Mouse (Mus musculus): ENCODE measurements around the gene Shq1. TPM values are rescaled to one million over a fixed set of nuclear protein-coding genes. Genes with fewer than 3 reads are reported as not detected.

The Shq1 gene
- polyA plus RNA-seq, 1 experiment from 2014 or later: 10.6 TPM

DNA sequence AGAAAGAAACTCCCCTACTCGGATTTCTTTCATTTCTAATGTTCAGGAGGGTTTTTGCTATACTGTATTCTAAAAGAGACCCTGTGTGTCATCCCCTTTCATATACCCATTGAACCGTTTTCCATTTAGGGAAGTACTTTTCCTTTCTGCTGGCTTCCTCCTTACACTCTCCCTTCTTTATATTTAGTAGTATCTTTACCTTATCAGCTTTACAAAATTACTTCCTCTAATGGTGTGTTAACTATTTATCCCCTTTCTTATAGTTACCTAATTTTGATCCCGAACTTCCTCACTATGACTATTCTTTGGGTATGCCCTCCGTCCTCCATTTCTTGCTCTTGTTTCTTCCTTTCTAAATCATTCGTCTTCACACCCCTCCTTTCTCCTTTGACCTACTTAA is 84.2 kb downstream of the Shq1 start:
- no peaks in the 10 kb centered on the region for H3K4me1 ChIP-seq (ENCODE audit: control insufficient read depth, insufficient read depth, low read length)
- H3K27ac ChIP-seq (ENCODE audit: low read depth, low read length): no peak overlapping the region
- H3K36me3 ChIP-seq (ENCODE audit: control insufficient read depth, insufficient read depth, low read length): no peaks in the 10 kb centered on the region
- 80% methylated on average over 5 of the region's 5 CpGs for WGBS (ENCODE audit: insufficient replicate concordance)
- H3K4me3 ChIP-seq (ENCODE audit: low read depth, low read length): no peak overlapping the region
- H3K27me3 ChIP-seq (ENCODE audit: control insufficient read depth, insufficient read depth, low read length): no peaks in the 10 kb centered on the region
- no peaks in the 10 kb centered on the region for H3K9me3 ChIP-seq (replicated peaks; ENCODE audit: control insufficient read depth, low read length)
- ATAC-seq (replicated peaks; ENCODE audit: insufficient number of reproducible peaks, low FRiP score, low TSS enrichment): no peak
- H3K4me2 ChIP-seq: no peak overlapping the region
- no peak overlapping the region for H3K9ac ChIP-seq (ENCODE audit: low read depth, low read length)

DNA sequence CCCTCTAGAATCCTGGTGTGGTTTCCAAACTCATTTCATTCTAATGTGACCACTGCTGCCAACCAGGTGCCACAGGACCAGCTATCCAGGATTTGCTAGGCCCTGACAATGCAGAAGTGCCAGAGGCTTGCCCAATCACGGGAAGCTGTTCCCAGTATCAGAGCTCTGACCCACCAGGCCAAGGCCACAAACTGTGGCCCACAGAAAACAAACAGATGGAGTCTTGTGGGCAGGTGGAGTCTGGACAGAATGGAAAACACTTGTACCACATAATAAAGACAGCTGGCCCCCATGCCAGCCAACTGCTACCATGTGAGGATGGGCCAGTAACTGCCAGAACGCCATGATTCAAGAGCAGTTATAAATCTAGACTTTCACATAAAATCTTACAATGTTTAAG is 89.0 kb downstream of the Shq1 start:
- H3K9me3 ChIP-seq (replicated peaks; ENCODE audit: control insufficient read depth, low read length): no peaks in the 10 kb centered on the region
- H3K4me3 ChIP-seq (ENCODE audit: low read depth, low read length): no peak overlapping the region
- H3K27ac ChIP-seq (ENCODE audit: low read depth, low read length): no peak overlapping the region
- H3K4me2 ChIP-seq: no peak overlapping the region
- H3K36me3 ChIP-seq (ENCODE audit: control insufficient read depth, insufficient read depth, low read length): no peaks in the 10 kb centered on the region
- H3K9ac ChIP-seq (ENCODE audit: low read depth, low read length): no peak overlapping the region
- no peak for ATAC-seq (replicated peaks; ENCODE audit: insufficient number of reproducible peaks, low FRiP score, low TSS enrichment)
- 91% methylated on average over 2 of the region's 2 CpGs for WGBS (ENCODE audit: insufficient replicate concordance)
- H3K27me3 ChIP-seq (ENCODE audit: control insufficient read depth, insufficient read depth, low read length): 0 out of 2 replicates have a peak, but pooled peaks cover 2% of the 10 kb centered on the region
- H3K4me1 ChIP-seq (ENCODE audit: control insufficient read depth, insufficient read depth, low read length): peaks cover 5% of the 10 kb centered on the region; the same call in 1 of the 2 replicates

DNA sequence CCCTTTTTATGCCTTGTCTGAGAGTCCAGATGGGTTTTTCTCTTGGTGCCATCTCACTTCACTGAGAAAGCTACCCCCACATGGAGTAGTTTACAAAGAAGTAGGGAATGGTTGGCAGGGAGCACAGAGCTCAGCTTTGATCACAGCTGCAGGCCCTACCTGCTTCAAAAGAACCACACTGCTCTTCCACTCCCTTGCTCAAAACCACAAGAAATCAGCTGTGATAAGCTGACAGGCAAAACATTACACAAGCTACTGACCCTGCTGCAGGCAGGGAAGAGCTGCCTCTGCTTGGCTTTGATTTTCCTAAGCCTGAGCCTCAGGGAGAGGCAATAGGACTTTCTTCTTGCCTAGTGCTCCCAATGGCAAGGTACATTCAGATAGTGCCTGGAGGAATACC is 89.9 kb downstream of the Shq1 start:
- Histone ChIP-seq H3K4me3 (ENCODE audit: low read depth, low read length) (no peak overlapping the region), H3K4me2 (no peak overlapping the region), H3K4me1 (ENCODE audit: control insufficient read depth, insufficient read depth, low read length) (peaks cover 5% of the 10 kb centered on the region; the same call in 1 of the 2 replicates), H3K27me3 (ENCODE audit: control insufficient read depth, insufficient read depth, low read length) (0 out of 2 replicates have a peak, but pooled peaks cover 2% of the 10 kb centered on the region), H3K36me3 (ENCODE audit: control insufficient read depth, insufficient read depth, low read length) (no peaks in the 10 kb centered on the region), H3K9me3 (replicated peaks; ENCODE audit: control insufficient read depth, low read length) (no peaks in the 10 kb centered on the region), H3K9ac (ENCODE audit: low read depth, low read length) (no peak overlapping the region), H3K27ac (ENCODE audit: low read depth, low read length) (no peak overlapping the region)
- no peak for ATAC-seq (replicated peaks; ENCODE audit: insufficient number of reproducible peaks, low FRiP score, low TSS enrichment)

DNA sequence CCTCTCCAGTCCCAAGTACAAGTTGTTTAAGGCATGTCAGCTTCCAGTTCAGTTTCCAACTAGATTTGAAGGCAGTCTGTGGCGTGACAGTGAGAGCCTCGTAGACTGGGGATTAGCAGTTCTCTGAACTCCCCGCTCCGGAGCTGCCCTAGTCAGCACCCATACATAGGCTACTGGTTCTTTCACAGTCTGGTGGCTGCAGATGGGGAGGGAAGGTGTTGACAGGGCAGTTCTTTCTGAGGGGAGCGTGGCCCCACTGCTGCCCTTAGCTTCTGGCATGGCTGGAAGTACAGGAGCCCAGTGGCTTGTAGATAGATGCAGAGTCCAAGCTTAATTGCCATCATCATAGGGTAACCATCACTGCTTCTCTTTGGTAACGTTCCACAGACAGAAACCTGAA is 93.4 kb downstream of the Shq1 start:
- no peak overlapping the region for H3K9ac ChIP-seq (ENCODE audit: low read depth, low read length)
- no peaks in the 10 kb centered on the region for H3K9me3 ChIP-seq (replicated peaks; ENCODE audit: control insufficient read depth, low read length)
- H3K36me3 ChIP-seq (ENCODE audit: control insufficient read depth, insufficient read depth, low read length): 0 out of 2 replicates have a peak, but pooled peaks cover 2% of the 10 kb centered on the region
- no peak overlapping the region for H3K27ac ChIP-seq (ENCODE audit: low read depth, low read length)
- no peak for ATAC-seq (replicated peaks; ENCODE audit: insufficient number of reproducible peaks, low FRiP score, low TSS enrichment)
- H3K4me1 ChIP-seq (ENCODE audit: control insufficient read depth, insufficient read depth, low read length): peaks cover 5% of the 10 kb centered on the region; the same call in 1 of the 2 replicates
- no peak overlapping the region for H3K4me2 ChIP-seq
- H3K27me3 ChIP-seq (ENCODE audit: control insufficient read depth, insufficient read depth, low read length): 0 out of 2 replicates have a peak, but pooled peaks cover 2% of the 10 kb centered on the region
- WGBS (ENCODE audit: insufficient replicate concordance): 61% methylated on average over 6 of the region's 6 CpGs
- no peak overlapping the region for H3K4me3 ChIP-seq (ENCODE audit: low read depth, low read length)

DNA sequence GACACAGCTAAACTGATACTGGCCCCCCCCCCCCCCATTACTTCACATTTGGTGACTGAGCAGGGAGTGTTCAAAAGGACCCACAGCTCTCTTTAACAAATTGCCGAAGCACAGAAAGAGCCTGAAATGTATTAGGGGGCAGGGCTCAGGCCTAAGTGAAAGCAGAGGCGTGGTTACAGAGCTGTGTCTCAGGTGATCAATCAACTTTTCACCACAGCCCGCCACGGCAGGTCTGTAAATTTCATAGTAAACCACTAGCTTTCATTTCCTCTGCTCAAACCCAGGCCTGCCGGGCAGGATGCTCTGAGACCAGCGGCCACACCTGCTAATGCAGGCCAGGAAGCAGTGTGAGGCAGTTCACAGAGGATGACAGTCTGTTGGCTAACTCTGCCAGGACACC is 94.8 kb downstream of the Shq1 start:
- ATAC-seq (replicated peaks; ENCODE audit: insufficient number of reproducible peaks, low FRiP score, low TSS enrichment): no peak
- no peak overlapping the region for H3K9ac ChIP-seq (ENCODE audit: low read depth, low read length)
- 0 out of 2 replicates have a peak, but pooled peaks cover 1% of the 10 kb centered on the region for H3K27me3 ChIP-seq (ENCODE audit: control insufficient read depth, insufficient read depth, low read length)
- no peak overlapping the region for H3K4me3 ChIP-seq (ENCODE audit: low read depth, low read length)
- no peak overlapping the region for H3K27ac ChIP-seq (ENCODE audit: low read depth, low read length)
- no peaks in the 10 kb centered on the region for H3K9me3 ChIP-seq (replicated peaks; ENCODE audit: control insufficient read depth, low read length)
- no peak overlapping the region for H3K4me2 ChIP-seq
- H3K36me3 ChIP-seq (ENCODE audit: control insufficient read depth, insufficient read depth, low read length): 0 out of 2 replicates have a peak, but pooled peaks cover 2% of the 10 kb centered on the region
- WGBS (ENCODE audit: insufficient replicate concordance): 66% methylated on average over 6 of the region's 6 CpGs
- peaks cover 5% of the 10 kb centered on the region; the same call in 1 of the 2 replicates for H3K4me1 ChIP-seq (ENCODE audit: control insufficient read depth, insufficient read depth, low read length)

DNA sequence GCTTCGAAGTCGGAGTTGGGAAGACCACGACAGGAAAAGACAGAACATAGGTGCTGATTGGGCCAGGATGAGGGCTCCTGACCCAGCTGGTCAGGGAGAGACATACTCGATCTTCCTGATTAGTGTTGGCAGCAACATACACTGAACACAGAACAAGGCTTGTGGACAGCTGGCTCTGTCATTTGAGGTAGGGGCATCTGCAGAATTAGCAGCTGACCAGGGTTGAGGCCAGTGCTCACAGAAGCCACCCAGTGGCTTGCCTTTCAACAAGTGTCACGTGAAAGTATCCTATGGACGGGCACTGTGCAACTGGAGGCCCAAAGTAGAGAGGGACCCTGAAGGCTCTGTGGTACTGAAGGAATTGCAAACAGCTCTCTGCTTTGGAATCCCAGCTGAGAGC is 104.2 kb downstream of the Shq1 start:
- Histone ChIP-seq H3K27me3 (ENCODE audit: control insufficient read depth, insufficient read depth, low read length) (peaks cover 44% of the 10 kb centered on the region), H3K4me3 (ENCODE audit: low read depth, low read length) (no peak overlapping the region), H3K4me2 (no peak overlapping the region), H3K9ac (ENCODE audit: low read depth, low read length) (no peak overlapping the region), H3K27ac (ENCODE audit: low read depth, low read length) (no peak overlapping the region), H3K9me3 (replicated peaks; ENCODE audit: control insufficient read depth, low read length) (no peaks in the 10 kb centered on the region), H3K4me1 (ENCODE audit: control insufficient read depth, insufficient read depth, low read length) (peaks cover 15% of the 10 kb centered on the region), H3K36me3 (ENCODE audit: control insufficient read depth, insufficient read depth, low read length) (no peaks in the 10 kb centered on the region)
- WGBS (ENCODE audit: insufficient replicate concordance): 59% methylated on average over 6 of the region's 6 CpGs
- no peak for ATAC-seq (replicated peaks; ENCODE audit: insufficient number of reproducible peaks, low FRiP score, low TSS enrichment)

DNA sequence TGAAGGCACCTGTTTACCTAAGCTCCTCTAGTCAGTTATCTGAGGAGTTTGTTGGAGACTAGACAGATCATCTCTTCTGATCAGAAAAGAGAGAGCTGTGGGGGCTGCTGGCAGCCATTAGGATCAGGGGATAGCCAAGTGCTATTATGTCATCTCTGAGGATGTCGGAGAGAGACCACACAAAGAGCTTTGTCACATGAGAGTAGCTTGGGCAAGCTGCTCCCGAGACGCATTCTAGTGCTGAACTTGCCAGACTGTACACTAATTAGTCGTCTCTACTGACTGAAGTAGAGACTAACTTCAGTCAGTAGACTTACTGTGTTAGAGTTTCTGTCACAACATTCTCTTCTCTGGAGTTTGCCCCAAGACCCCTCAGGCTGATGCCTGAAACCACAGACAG is 106.4 kb downstream of the Shq1 start:
- H3K9ac ChIP-seq (ENCODE audit: low read depth, low read length): no peak overlapping the region
- no peaks in the 10 kb centered on the region for H3K9me3 ChIP-seq (replicated peaks; ENCODE audit: control insufficient read depth, low read length)
- no peak for ATAC-seq (replicated peaks; ENCODE audit: insufficient number of reproducible peaks, low FRiP score, low TSS enrichment)
- no peak overlapping the region; the same call in 1 of the 2 replicates for H3K4me2 ChIP-seq
- no peaks in the 10 kb centered on the region for H3K36me3 ChIP-seq (ENCODE audit: control insufficient read depth, insufficient read depth, low read length)
- WGBS (ENCODE audit: insufficient replicate concordance): 60% methylated on average over 4 of the region's 4 CpGs
- H3K27me3 ChIP-seq (ENCODE audit: control insufficient read depth, insufficient read depth, low read length): peaks cover 63% of the 10 kb centered on the region
- peaks cover 15% of the 10 kb centered on the region for H3K4me1 ChIP-seq (ENCODE audit: control insufficient read depth, insufficient read depth, low read length)
- no peak overlapping the region for H3K27ac ChIP-seq (ENCODE audit: low read depth, low read length)
- no peak overlapping the region for H3K4me3 ChIP-seq (ENCODE audit: low read depth, low read length)

DNA sequence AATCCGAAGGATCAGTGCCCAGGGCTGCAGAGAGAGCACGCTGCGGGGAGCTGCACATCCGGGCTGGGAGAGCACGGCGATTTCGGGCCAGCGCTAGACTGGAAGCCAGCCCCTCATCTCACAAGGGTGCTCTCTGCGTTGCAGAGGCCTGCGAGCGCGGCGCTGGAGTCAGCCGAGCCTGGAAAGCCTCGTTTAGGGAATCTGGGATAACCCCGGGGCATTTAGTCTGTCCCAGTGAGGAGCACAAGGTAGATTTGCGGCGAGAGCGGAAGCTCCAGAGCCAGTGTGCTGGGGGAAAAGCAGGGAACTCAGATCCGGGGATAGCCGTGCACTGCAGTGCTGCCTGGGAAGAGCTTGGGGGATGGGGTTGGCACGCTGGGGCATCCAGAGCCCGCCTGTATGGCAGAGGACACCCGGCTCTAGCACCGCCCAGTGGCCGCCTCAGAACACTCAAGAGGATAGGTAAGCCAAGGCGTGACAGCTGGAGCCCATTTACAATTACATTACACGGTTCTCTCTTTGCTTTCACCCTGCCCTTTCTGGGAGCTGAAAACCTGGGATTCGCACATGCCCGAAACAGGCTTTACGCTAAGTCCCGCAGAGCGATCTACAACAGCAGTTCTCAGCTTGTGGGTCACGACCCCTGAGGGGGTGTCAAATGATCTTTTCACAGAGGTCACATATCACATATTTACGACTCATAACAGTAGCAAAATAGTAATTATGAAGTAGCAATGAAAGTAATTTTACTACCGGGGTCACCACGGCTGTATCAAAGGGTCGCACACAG is 107.2 kb downstream of the Shq1 start:
- Histone ChIP-seq H3K27me3 (ENCODE audit: control insufficient read depth, insufficient read depth, low read length) (peaks cover 63% of the 10 kb centered on the region), H3K4me1 (ENCODE audit: control insufficient read depth, insufficient read depth, low read length) (peaks cover 15% of the 10 kb centered on the region), H3K4me2 (peak overlapping the region; percentile 98), H3K4me3 (ENCODE audit: low read depth, low read length) (peak overlapping the region; percentile 53), H3K36me3 (ENCODE audit: control insufficient read depth, insufficient read depth, low read length) (no peaks in the 10 kb centered on the region), H3K27ac (ENCODE audit: low read depth, low read length) (no peak overlapping the region), H3K9ac (ENCODE audit: low read depth, low read length) (peak overlapping the region; percentile 66), H3K9me3 (replicated peaks; ENCODE audit: control insufficient read depth, low read length) (no peaks in the 10 kb centered on the region)
- ATAC-seq (replicated peaks; ENCODE audit: insufficient number of reproducible peaks, low FRiP score, low TSS enrichment): peak; percentile 60
- 6% methylated on average over 38 of the region's 38 CpGs for WGBS (ENCODE audit: insufficient replicate concordance)

Data from heart, embryonic 11.5 days (tissue).